Mouse (Mus musculus) ovary, postnatal 10 days (tissue): ENCODE measurements around the gene Ssmem1.

Experiments
- DNase-seq: peaks from one replicate; pipeline ENCODE4 v3.0.0; 2022; ENCODE audit warnings: low spot score

Ssmem1 gene

DNA sequence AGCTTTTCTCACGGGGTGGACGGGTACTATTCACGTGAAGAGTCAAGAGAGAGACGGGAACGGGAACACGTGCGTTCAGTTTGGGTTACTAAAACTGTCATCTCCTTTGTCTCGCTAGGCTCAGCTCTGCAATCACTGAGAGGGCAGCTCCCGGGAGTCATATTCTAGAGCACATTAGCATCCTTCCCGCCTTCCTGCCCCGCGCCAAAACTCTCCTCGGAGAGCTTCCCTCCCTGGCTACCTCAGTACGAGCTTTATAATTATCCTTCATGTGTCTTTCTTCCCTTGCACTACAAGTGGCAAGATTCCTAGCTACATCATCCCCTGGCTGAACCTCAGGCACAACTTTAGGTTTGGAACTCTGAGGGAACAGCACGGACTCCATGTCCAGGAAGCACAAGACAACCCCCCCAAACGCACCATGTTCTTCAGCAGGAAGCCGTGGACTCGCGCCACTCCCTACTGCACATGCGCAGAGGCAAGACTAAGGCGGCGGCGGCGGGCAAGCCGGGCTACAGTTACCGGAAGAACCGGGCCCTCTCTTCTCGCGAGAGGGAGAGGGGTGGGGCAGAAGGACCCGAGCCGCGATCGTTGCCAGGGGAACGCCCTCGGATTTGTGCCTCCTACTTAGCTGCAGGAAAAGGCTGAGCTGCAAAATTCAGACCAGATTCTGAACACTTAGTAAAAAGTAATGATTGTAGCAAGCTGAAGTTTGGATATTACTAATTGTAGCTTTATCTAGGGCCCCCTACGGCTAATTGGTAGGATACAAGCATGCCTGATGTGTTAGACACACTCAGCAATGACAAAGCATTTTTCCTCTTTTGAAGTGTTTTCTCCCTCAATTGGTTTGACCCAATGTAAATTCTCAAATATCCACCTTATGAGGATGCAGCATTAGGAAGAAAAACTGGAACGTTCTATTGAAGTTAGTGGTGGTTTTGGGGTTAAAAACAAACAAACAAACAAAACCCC is at the start of gene Ssmem1, which contains the start of gene Tmem209:
Gene Ssmem1, plus strand, starts transcription at position 585 of the 975 bp plus-strand sequence.
Gene Tmem209, minus strand, starts transcription at position 519 of the 975 bp plus-strand sequence.
- peak; percentile 98 for DNase-seq

DNA sequence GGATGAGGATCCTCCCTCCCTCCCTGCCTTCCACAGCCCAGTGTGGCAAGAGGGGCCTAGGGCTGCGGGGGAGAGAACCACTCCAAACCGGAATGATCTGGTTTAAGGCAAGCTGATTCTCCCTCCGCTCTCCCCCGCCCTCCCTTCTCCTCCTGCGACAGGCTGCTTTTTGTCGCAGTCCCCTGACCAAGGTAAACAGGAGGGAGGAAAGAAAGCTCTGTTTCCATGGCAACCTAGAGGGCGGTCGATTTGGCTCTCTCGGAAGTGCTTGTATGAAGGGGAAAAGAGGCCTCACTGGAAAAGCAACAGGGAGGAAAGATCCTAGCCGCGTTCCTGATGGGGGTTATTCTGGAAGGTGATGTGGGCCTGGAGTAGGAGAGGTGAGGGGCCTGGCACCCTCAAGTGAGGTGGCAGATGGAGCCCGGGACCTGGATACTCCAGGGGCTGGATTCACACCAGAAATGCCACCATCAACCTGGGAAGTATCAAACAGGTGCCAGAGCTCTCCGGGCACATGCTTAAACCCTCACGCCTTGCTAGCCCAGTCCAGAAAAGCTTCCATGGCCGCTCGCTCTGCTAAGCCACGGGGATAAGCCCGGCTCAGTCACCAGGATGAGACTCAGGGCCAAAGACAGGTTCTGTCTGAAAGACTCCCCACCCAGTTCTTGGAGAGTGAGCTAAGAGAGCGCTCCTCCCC is 48.8 kb upstream of the Ssmem1 start:
- no peak for DNase-seq

DNA sequence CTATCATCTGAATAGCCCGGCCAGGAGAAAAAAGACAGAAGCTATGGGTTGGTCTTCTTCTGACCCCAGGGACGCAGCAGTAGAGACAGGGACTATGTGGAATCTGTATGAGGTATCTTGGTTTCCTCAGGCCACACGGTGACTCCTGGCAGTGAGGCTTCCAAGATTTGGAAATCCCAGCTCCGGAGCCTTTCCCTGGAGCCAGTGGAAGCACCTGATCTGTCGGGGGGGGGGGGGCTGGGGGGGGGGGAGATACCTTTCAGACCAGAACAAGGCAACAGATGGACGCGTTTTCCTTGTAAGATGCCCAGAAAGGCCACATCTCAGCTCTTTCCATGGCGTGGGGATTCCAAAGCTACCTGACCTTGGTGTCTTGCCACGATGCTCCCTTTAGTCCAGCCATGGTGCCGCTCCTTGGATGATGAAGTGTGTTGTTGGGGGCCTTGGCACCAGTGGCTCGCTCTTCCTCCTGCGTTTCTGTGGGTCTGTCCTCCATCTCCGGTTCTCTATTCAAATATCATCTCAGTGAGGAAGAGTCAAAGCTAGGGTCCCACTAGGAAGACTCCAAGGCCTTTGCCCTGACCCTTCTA is 47.8 kb upstream of the Ssmem1 start:
- no peak for DNase-seq

DNA sequence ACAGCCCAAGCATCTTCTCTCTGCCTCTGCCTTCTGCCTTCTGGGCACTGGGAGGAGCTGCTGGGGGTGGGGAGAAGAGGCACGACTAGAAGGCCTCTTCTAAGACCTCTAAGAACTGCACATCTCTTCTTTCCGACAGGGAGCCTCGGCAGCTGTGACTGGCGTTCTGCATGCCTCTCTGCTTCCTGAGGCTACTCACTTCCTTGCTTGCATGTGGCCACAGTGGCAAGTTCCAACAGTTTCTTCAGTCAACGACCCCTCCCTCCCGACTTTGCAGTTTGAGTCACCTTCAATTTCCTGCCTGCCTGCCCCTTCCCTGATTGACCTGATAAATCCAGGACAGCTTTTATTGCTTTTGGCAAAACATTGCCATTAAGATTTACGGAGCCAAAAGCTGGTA is 46.8 kb upstream of the Ssmem1 start:
- no peak for DNase-seq

DNA sequence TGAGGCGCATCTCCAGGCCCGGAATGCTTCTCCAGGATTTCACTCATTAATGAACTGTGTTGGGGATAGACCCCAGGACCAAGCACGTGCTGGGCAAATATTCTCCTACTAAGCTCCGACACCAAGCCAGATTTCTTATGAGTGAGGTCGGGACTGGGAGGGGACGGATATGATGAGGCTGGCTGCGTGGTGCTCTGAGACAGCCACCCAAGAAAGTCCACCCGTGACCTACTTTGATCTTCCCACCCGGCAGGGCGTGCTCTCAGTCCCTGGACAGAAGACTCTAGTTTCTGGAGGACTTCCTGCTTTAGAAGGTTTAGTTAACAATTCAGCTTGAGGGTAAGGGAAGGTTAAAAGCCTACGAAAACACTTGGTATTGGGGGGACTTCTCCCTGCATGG is 44.1 kb upstream of the Ssmem1 start:
- no peak for DNase-seq

GRCm38 (mm10) chr6:30468058-30468457 is 41.6 kb upstream of the Ssmem1 start:
- DNase-seq: no peak

GRCm38 (mm10) chr6:30468684-30469083 is 41.0 kb upstream of the Ssmem1 start:
- DNase-seq: no peak

- no peak for DNase-seq
These were observed 40.3 kb upstream of the Ssmem1 start for GRCm38 (mm10) chr6:30469370-30469769.

DNA sequence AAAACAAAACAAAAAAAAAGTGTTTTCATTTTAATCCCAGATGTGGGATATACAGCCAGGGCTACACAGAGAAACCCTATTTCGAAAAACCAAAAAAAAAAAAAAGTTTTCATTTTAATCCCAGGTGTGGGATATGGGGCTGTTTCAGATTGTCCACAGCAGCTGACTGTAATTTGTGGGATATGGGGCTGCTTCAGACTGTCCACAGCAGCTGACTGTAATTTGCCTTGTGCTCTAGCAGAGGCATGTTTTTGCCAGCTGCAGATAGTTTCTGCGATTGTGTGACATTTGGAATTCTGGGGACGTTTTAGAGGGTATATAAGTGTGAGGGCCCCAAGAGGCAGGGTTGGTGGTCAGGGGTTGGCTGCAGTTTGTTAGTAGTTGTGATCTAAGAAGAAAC is 37.9 kb upstream of the Ssmem1 start:
- no peak for DNase-seq

DNA sequence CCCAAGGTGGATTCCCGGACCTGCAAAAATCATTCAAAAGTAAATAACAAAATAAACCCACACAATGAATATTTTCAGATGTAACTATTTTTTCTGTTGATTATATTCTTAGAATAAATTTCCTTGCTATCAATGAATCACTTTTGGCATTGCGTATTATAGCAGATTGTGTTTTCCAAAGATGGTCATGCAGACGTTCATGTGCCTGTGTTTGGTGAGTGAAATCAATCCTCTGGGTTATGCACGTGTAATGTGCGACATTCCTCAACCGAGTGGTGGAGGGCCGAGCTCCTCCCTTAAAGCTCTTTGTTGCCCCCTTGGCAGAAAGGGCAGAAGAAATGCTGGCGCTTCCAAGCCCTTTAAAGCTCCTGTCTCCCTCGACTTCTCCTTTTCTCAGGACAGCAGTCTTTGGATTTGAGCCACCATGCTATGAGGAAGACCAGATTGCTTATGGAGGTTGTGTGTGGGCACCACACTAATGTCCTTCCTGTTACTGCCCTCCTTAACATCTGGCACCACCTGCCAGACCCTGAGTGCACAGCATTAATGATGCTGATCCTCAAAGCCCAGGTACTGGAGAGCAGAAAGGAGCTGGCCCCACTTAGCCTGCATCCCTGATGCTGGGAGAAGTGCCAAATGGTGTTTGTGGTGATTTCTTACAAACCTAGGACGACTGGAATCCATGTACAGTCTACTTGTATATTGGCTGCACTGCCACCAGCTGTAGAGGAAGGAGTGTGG is 33.5 kb upstream of the Ssmem1 start:
- DNase-seq: no peak

- DNase-seq: no peak
These were observed 32.4 kb upstream of the Ssmem1 start for GRCm38 (mm10) chr6:30477210-30477714.

DNA sequence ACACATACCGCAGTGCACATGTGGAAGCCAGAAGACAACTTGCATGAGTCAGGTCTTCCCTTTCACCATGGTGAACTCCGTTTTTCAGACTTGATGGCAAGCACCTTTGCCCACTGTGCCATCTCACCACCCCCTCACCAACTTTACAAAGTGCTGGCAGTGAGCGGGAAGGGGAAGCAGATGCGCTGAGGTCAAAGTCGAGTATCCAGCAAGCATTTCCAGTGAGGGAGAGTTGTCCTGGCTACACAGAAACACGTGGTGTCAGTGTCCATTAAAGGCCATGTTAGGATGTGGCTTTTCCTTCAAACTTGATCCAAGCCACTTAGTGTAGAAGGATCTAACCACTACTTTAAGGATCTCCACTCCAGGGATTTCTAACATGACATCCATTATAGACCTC is 31.9 kb upstream of the Ssmem1 start:
- no peak for DNase-seq

DNA sequence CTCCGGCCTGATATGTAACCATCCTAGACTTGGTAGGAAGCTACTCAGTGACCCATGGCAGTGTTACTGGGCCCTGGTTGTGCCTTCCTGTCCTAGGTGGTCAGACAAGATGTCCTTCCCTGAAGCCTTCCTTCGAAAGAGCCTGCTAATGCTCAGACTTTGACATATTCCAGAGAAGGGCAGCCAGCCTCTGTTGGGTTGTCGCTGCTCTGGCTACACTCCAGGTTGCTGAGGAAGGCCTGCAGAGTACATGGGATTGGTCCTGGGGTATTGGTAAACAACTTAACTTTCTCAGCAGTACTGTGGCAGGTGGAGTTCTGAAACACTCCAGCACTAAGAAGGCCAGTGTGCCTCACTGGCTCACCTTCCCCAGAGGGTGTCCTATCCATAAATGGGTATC is 30.2 kb upstream of the Ssmem1 start:
- DNase-seq: no peak

GRCm38 (mm10) chr6:30482908-30483307 is 26.7 kb upstream of the Ssmem1 start:
- DNase-seq: no peak

DNA sequence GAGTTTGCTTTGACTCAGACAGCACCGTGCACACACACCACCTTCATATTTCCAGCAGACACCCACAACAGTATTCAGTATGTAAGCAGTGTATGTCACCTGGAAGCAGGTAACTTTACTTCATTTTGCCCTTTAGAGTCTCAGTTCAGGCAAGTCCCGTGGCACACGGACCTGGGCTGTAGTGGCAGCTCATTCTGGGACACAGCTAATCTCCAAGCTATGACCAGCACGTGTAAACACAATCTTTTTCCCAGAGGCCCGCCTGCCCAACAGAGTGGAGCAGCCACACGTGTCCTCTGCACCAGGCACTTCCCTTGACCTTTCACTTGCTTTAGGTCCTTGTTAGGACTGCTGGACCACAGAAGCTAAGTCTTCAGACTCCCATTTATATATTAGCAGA is 23.1 kb upstream of the Ssmem1 start:
- no peak for DNase-seq

DNA sequence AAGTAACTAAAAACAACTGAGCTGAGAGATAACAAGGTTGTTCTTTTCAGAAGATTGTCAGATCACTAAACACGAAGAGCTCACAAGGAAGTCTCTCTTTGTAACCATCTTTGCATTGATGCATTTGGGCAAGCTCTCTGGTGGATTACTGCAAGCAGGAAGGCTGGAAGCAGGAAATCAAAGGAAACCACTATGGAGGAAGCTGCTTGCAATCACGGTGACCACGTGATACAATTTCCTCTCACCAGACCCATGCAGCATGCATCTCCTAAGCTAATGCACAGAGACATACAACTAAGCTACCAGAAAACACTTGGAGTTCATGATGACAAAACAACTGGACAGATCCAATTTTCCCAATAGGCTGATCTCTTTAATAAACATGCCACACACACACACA is 10.6 kb upstream of the Ssmem1 start:
- DNase-seq: no peak

GRCm38 (mm10) chr6:30508824-30509223 is 825 bp upstream of the Ssmem1 start:
- DNase-seq: no peak

DNA sequence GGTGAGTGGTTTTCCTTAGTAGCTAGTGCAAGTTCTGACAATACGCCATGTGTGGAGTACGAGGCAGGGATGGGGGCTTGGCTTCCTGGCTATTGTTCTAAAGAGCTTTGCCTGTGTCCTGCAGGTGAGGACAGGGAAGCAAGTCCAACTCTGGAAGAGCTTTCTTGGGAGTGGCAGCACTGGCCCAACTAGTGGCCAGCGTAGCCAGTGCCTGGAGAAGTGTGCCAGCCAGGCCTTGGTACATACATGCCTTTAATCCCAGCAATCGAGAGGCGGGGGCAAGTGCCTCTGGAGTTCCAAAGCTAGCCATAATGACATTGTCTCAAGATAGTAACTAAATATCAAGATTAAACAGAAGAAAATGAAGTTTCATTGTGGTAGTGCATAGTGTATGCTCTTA is 642 bp downstream of the Ssmem1 start:
- DNase-seq: no peak

DNA sequence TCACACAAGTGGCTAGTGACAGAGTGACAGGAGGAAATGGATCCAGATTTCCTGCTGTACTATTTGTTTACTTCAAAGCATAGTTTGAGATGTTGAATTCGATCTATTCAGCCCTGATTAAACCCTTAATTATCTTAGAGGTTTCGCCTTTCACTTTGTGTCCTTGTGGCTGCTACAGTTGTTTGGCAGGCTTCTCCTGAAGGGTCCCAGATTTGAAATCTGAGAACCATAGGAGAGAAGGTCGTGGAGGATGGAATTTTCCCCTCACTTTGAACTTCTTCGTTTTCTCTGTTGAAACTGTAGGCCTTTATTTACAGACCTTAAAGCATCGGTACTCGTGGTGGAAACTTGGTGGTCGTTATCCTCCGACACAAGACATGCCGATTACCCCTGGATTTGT is 4.6 kb downstream of the Ssmem1 start:
- no peak for DNase-seq

DNA sequence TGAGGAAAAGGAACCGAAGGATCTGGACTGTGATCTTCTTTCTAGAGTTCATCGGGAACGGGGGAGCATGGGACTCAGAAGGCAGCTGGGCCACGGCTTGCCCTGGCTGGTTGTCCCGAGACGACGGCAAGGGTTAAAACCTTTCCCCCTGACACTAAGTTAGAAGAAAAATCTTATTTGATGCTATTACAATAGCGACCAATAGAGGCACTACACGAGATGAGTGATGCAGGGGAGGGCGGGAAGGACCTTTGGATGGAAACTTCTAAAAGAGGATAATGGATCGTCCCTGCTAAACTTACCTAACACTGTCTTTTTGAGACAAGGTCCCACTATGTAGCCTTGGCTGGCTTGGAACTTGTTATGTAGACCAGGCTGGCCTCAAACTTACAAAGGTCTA is 10.8 kb downstream of the Ssmem1 start:
- DNase-seq: no peak

DNA sequence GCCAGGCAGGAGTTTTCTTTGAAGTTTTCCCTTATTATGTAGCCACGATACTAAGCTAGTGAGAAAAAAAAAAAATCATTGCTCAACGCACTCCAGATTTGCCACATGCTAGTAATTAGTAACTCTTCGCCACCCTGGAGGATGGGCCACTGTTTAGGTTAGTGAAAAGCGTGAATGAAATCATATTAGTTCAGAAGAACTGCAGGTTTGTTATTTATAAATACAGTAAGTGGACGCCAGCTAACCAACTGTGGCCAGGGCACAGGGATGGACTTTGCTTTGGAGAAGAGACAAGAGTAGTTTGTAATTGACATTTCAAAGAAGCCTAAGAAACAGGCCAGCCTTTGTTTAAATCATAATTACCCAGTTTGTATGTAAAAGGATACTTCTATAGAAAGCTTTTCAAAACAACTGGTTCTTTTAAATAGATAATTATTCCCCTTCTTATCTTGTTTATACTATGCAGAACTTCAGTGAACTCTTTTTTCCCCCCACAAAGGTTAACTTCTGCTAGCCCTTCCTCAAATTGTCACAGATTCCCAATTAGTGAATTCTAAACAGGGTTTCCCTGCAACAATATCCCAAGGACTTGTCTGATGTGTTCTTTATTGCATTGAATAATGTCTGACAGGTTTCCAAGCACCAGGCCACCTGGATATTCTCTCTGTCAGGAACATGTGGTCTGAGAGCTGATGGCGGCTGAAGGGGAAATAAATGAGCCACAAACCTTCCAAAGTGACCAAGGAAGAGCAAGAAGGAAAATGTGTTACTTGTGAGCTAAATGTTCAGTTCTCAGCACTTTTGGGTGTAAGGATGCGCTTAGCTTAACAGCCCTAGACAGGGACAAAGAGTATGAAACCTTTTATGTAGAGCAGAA is 16.0 kb downstream of the Ssmem1 start:
- no peak for DNase-seq
